In genomic region chr14:79420083-79420685, GRCm38 (mm10) we compare ENCODE assay signal across 14 mouse cellular contexts. TPM values are rescaled to one million over a fixed set of nuclear protein-coding genes. Genes with fewer than 3 reads are reported as not detected.
DNase-seq lines count a peak whose midpoint lies in the region; ATAC-seq and TF ChIP-seq lines count a peak whose summit lies in the region.
"Had no signal": no experiment of that assay in that cellular context is flagged by ENCODE, and none has a peak within 500 bp of the region (broad histone marks: within the 10 kb centered on the region; RNA-seq: fewer than 3 reads in every experiment).

No protein-coding gene starts in this region.

- H3K9ac ChIP-seq in midbrain, embryonic 14.5 days (replicated peaks; ENCODE audit: low read length): no peak overlapping the region
- H3K9ac ChIP-seq in intestine, embryonic 16.5 days (ENCODE audit: low read depth, low read length): no peak overlapping the region
- H3K9ac ChIP-seq: limb, embryonic 13.5 days had no signal

- no peak overlapping the region for H3K27ac ChIP-seq in testis, adult 2 months (ENCODE audit: control insufficient read depth, insufficient read depth, low read depth, low read length)
- no peak overlapping the region for H3K27ac ChIP-seq in midbrain, embryonic 14.5 days (replicated peaks; ENCODE audit: low read depth, low read length)
- H3K27ac ChIP-seq in intestine, embryonic 16.5 days (ENCODE audit: low read length): no peak overlapping the region
- H3K27ac ChIP-seq: limb, embryonic 13.5 days had no signal

- H3K36me3 ChIP-seq in testis, adult 2 months (ENCODE audit: control insufficient read depth, insufficient read depth, low read length): peaks cover 1% of the 10 kb centered on the region; the same call in 1 of the 2 replicates
- peaks cover 15% of the 10 kb centered on the region; the same call in 1 of the 2 replicates for H3K36me3 ChIP-seq in midbrain, embryonic 14.5 days (ENCODE audit: control insufficient read depth, insufficient read depth, low read length)
- H3K36me3 ChIP-seq in intestine, embryonic 16.5 days (ENCODE audit: control insufficient read depth, insufficient read depth, low read length): no peaks in the 10 kb centered on the region; the same call in 1 of the 2 replicates

- H3K4me2 ChIP-seq in midbrain, embryonic 14.5 days (ENCODE audit: low read length): no peak overlapping the region
- H3K4me2 ChIP-seq in intestine, embryonic 16.5 days (ENCODE audit: low read depth, low read length): no peak overlapping the region
- H3K4me2 ChIP-seq: limb, embryonic 13.5 days had no signal

- H3K9me3 ChIP-seq in midbrain, embryonic 14.5 days (ENCODE audit: control insufficient read depth, low read length): no peaks in the 10 kb centered on the region
- no peaks in the 10 kb centered on the region for H3K9me3 ChIP-seq in intestine, embryonic 16.5 days (ENCODE audit: control insufficient read depth, low read length)
- H3K9me3 ChIP-seq: limb, embryonic 13.5 days had no signal

- DNase-seq in testis, postnatal 14 days (ENCODE audit: low spot score): no peak
- DNase-seq in midbrain, embryonic 14.5 days: peak; percentile 35
- no peak for DNase-seq in spleen, adult 12 weeks (ENCODE audit: low spot score)
- DNase-seq in urinary bladder, postnatal 4 days (ENCODE audit: low spot score in 2 of 2): no peak
- DNase-seq: cerebellum, adult 11 months; heart, postnatal 14 days; kidney, adult 11 months; kidney, postnatal 36 days; lung, postnatal 36 days; spleen, adult 18-20 months had no signal

- no peaks in the 10 kb centered on the region; the same call in none of the 2 replicates for H3K4me1 ChIP-seq in testis, adult 2 months (ENCODE audit: control insufficient read depth, insufficient read depth, low read length)
- no peaks in the 10 kb centered on the region for H3K4me1 ChIP-seq in midbrain, embryonic 14.5 days (ENCODE audit: control insufficient read depth, insufficient read depth, low read length)
- H3K4me1 ChIP-seq in intestine, embryonic 16.5 days (ENCODE audit: control insufficient read depth, insufficient read depth, low read length): no peaks in the 10 kb centered on the region
- H3K4me1 ChIP-seq: limb, embryonic 13.5 days had no signal

- no peaks in the 10 kb centered on the region for H3K27me3 ChIP-seq in testis, adult 2 months (ENCODE audit: control insufficient read depth, insufficient read depth, low read length)
- H3K27me3 ChIP-seq in midbrain, embryonic 14.5 days (ENCODE audit: control insufficient read depth, insufficient read depth, low read length): no peaks in the 10 kb centered on the region
- H3K27me3 ChIP-seq in intestine, embryonic 16.5 days (replicated peaks; ENCODE audit: control insufficient read depth, insufficient read depth, low read length): no peaks in the 10 kb centered on the region
- H3K27me3 ChIP-seq: limb, embryonic 13.5 days had no signal

- peak; percentile 28; the same call in 1 of the 2 replicates for ATAC-seq in erythroblast, adult 5-6 weeks (replicated peaks; ENCODE audit: low FRiP score, poor library complexity, severe bottlenecking)
- ATAC-seq in midbrain, embryonic 14.5 days (ENCODE audit: low FRiP score, low TSS enrichment): no peak
- no peak for ATAC-seq in intestine, embryonic 16.5 days

- TF ChIP-seq POLR2A in testis, adult 2 months (IDR thresholded peaks at IDR 0.05; ENCODE audit: control insufficient read depth, low read depth, low read length): no peak

- H3K4me3 ChIP-seq in testis, adult 2 months (ENCODE audit: control insufficient read depth, low read depth, low read length): peak overlapping the region; percentile 26; the same call in 1 of the 2 replicates
- H3K4me3 ChIP-seq in midbrain, embryonic 14.5 days (replicated peaks; ENCODE audit: low read depth, low read length): no peak overlapping the region
- no peak overlapping the region for H3K4me3 ChIP-seq in intestine, embryonic 16.5 days (ENCODE audit: low read length)
- H3K4me3 ChIP-seq: limb, embryonic 13.5 days had no signal

- WGBS in midbrain, embryonic 14.5 days: 47% methylated on average over 20 of the region's 20 CpGs
- 74% methylated on average over 20 of the region's 20 CpGs for WGBS in intestine, embryonic 16.5 days

- no peak for TF ChIP-seq CTCF in testis, adult 2 months (IDR thresholded peaks at IDR 0.05; ENCODE audit: control insufficient read depth, insufficient read depth, insufficient replicate concordance, low read depth, low read length)

RNA-seq across cellular contexts. Expression of gene Kbtbd7, which starts 6.1 kb away (rescaled TPM):
- 8.4 and 8.8 TPM in 2 replicates for polyA plus RNA-seq in testis, adult 2 months (2012; rRNA removed)
- total RNA-seq in erythroblast, adult 5-6 weeks (2015; ENCODE audit: low replicate concordance): 9.2 and 10.2 TPM in 2 replicates
- 10.5 and 11.4 TPM in 2 replicates for total RNA-seq in erythroblast, adult 5-6 weeks (2017; ENCODE audit: low replicate concordance)
- 21.8 and 29.8 TPM in 2 replicates for polyA plus RNA-seq in midbrain, embryonic 14.5 days (2014; fragmentation: Nextera tagmentation; extraction: Ambion mirVana)
- 6.2 and 6.7 TPM in 2 replicates for polyA plus RNA-seq in intestine, embryonic 16.5 days (2015; fragmentation: Nextera tagmentation; extraction: Ambion mirVana)

RNA-seq across cellular contexts. Expression of gene Mtrf1, which starts 22.6 kb away (rescaled TPM):
- polyA plus RNA-seq in testis, adult 2 months (2012; rRNA removed): 3.0 and 3.5 TPM in 2 replicates
- 0.96 and 1.0 TPM in 2 replicates for total RNA-seq in erythroblast, adult 5-6 weeks (2015; ENCODE audit: low replicate concordance)
- 1.3 and 2.9 TPM in 2 replicates for total RNA-seq in erythroblast, adult 5-6 weeks (2017; ENCODE audit: low replicate concordance)
- 12.7 and 12.9 TPM in 2 replicates for polyA plus RNA-seq in midbrain, embryonic 14.5 days (2014; fragmentation: Nextera tagmentation; extraction: Ambion mirVana)
- polyA plus RNA-seq in intestine, embryonic 16.5 days (2015; fragmentation: Nextera tagmentation; extraction: Ambion mirVana): 9.8 and 11.5 TPM in 2 replicates

RNA-seq across cellular contexts. Expression of gene Naa16, which starts 29.6 kb away (rescaled TPM):
- 1.7 and 2.1 TPM in 2 replicates for polyA plus RNA-seq in testis, adult 2 months (2012; rRNA removed)
- total RNA-seq in erythroblast, adult 5-6 weeks (2015; ENCODE audit: low replicate concordance): 14.2 and 16.7 TPM in 2 replicates
- 12.1 and 13.4 TPM in 2 replicates for total RNA-seq in erythroblast, adult 5-6 weeks (2017; ENCODE audit: low replicate concordance)
- polyA plus RNA-seq in midbrain, embryonic 14.5 days (2014; fragmentation: Nextera tagmentation; extraction: Ambion mirVana): 18.4 and 25.2 TPM in 2 replicates
- polyA plus RNA-seq in intestine, embryonic 16.5 days (2015; fragmentation: Nextera tagmentation; extraction: Ambion mirVana): 29.6 and 33.0 TPM in 2 replicates

RNA-seq across cellular contexts. Expression of gene Kbtbd6, which starts 31.5 kb away (rescaled TPM):
- polyA plus RNA-seq in testis, adult 2 months (2012; rRNA removed): 28.5 and 30.0 TPM in 2 replicates
- total RNA-seq in erythroblast, adult 5-6 weeks (2015; ENCODE audit: low replicate concordance): 0.96 and 2.1 TPM in 2 replicates
- 2.6 and 3.6 TPM in 2 replicates for total RNA-seq in erythroblast, adult 5-6 weeks (2017; ENCODE audit: low replicate concordance)
- polyA plus RNA-seq in midbrain, embryonic 14.5 days (2014; fragmentation: Nextera tagmentation; extraction: Ambion mirVana): 1.2 and 2.3 TPM in 2 replicates
- polyA plus RNA-seq in intestine, embryonic 16.5 days (2015; fragmentation: Nextera tagmentation; extraction: Ambion mirVana): 1.5 and 1.8 TPM in 2 replicates
